Mouse (Mus musculus): ENCODE measurements around the gene Mars. TPM values are rescaled to one million over a fixed set of nuclear protein-coding genes. Genes with fewer than 3 reads are reported as not detected.

Mars gene
- 21.6 and 105 TPM in 2 replicates for polyA plus RNA-seq (2012; ENCODE audit: low replicate concordance)

GRCm38 (mm10) chr10:127311476-127312355 is at the start of gene Mars:
Mars (minus strand) TSS chr10:127311786.

GRCm38 (mm10) chr10:127353909-127354895 is 42.6 kb upstream of the Mars start, which contains the start of gene Inhbe:
Inhbe (minus strand) TSS chr10:127354411.

GRCm38 (mm10) chr10:127341891-127342639 is 30.5 kb upstream of the Mars start, which contains the start of gene Gli1:
Gli1 (minus strand) TSS chr10:127341974.

GRCm38 (mm10) chr10:127321621-127322020 is 10.0 kb upstream of the Mars start, which contains the start of gene Arhgap9:
Arhgap9 (plus strand) TSS chr10:127321964.

GRCm38 (mm10) chr10:127288800-127289572 is 22.6 kb downstream of the Mars start, which contains the start of gene Mbd6:
Mbd6 (minus strand) TSS chr10:127289018.

GRCm38 (mm10) chr10:127266112-127267091 is 45.2 kb downstream of the Mars start, which contains the start of gene Dctn2:
Dctn2 (plus strand) TSS chr10:127266368.

GRCm38 (mm10) chr10:127262548-127263398 is 48.8 kb downstream of the Mars start, which contains the start of gene Kif5a:
Kif5a (minus strand) TSS chr10:127263348.

Other genes starting within 250 kb of the Mars start
- 1,058 and 1,859 TPM in 2 replicates for gene Cdk4, start 248.3 kb downstream of the Mars start, polyA plus RNA-seq (2012; ENCODE audit: low replicate concordance)
- 19.4 and 24.4 TPM in 2 replicates for gene Tspan31, start 241.5 kb downstream of the Mars start, polyA plus RNA-seq (2012; ENCODE audit: low replicate concordance)
- 26.3 and 51.9 TPM in 2 replicates for gene Agap2, start 236.5 kb downstream of the Mars start, polyA plus RNA-seq (2012; ENCODE audit: low replicate concordance)
- 127 and 168 TPM in 2 replicates for gene Os9, start 190.7 kb downstream of the Mars start, polyA plus RNA-seq (2012; ENCODE audit: low replicate concordance)
- gene B4galnt1, start 146.6 kb downstream of the Mars start, polyA plus RNA-seq (2012; ENCODE audit: low replicate concordance), result 119 and 242 TPM in 2 replicates
- gene Slc26a10, start 131.1 kb downstream of the Mars start, polyA plus RNA-seq (2012; ENCODE audit: low replicate concordance), result 0.11 and 0.35 TPM in 2 replicates
- 26.0 and 48.2 TPM in 2 replicates for gene Arhgef25, start 121.7 kb downstream of the Mars start, polyA plus RNA-seq (2012; ENCODE audit: low replicate concordance)
- 180 and 400 TPM in 2 replicates for gene Dtx3, start 116.1 kb downstream of the Mars start, polyA plus RNA-seq (2012; ENCODE audit: low replicate concordance)
- gene Pip4k2c, start 100.2 kb downstream of the Mars start, polyA plus RNA-seq (2012; ENCODE audit: low replicate concordance), result 42.0 and 97.1 TPM in 2 replicates
- 0.28 and 0.67 TPM in 2 replicates for gene Kif5a, start 48.4 kb downstream of the Mars start, polyA plus RNA-seq (2012; ENCODE audit: low replicate concordance)
- gene Dctn2, start 45.4 kb downstream of the Mars start, polyA plus RNA-seq (2012; ENCODE audit: low replicate concordance), result 141 and 189 TPM in 2 replicates
- gene Mbd6, start 22.8 kb downstream of the Mars start, polyA plus RNA-seq (2012; ENCODE audit: low replicate concordance), result 482 and 702 TPM in 2 replicates
- gene Arhgap9, start 10.2 kb upstream of the Mars start, polyA plus RNA-seq (2012; ENCODE audit: low replicate concordance), result 11.2 and 19.8 TPM in 2 replicates
- not detected in 2 replicates for gene Gli1, start 30.2 kb upstream of the Mars start, polyA plus RNA-seq (2012; ENCODE audit: low replicate concordance)
- gene Inhbe, start 42.6 kb upstream of the Mars start, polyA plus RNA-seq (2012; ENCODE audit: low replicate concordance), result not detected in 2 replicates
- not detected in 2 replicates for gene Inhbc, start 58.6 kb upstream of the Mars start, polyA plus RNA-seq (2012; ENCODE audit: low replicate concordance)
- gene R3hdm2, start 68.5 kb upstream of the Mars start, polyA plus RNA-seq (2012; ENCODE audit: low replicate concordance), result 89.6 and 133 TPM in 2 replicates
- 0.28 and 0.34 TPM in 2 replicates for gene Stac3, start 189.9 kb upstream of the Mars start, polyA plus RNA-seq (2012; ENCODE audit: low replicate concordance)
- gene Ndufa4l2, start 203.2 kb upstream of the Mars start, polyA plus RNA-seq (2012; ENCODE audit: low replicate concordance), result 3.2 and 4.0 TPM in 2 replicates
- gene Shmt2, start 210.7 kb upstream of the Mars start, polyA plus RNA-seq (2012; ENCODE audit: low replicate concordance), result 339 and 390 TPM in 2 replicates
- not detected in 2 replicates for gene Nxph4, start 222.8 kb upstream of the Mars start, polyA plus RNA-seq (2012; ENCODE audit: low replicate concordance)